Mouse (Mus musculus) embryonic facial prominence, embryonic 13.5 days (tissue): Measurements from ENCODE around the gene Dip2a. TPM values are rescaled to one million over a fixed set of nuclear protein-coding genes. Genes with fewer than 3 reads are reported as not detected.

Source experiments
- ATAC-seq: fragments of 200-750 bp; cut with Nextera tagmentation; 2 replicates; pipeline ENCODE4 v1.8.0; 2017; ENCODE audit warnings: low read depth; ENCODE audit not compliant: insufficient number of reproducible peaks, insufficient read depth, low FRiP score, low TSS enrichment
- H3K27ac ChIP-seq: fragments of 300-500 bp; sonication (generic); 2 replicates; pipeline ENCODE4 v1.5.1; 2015; ENCODE audit warnings: moderate library complexity, mild to moderate bottlenecking, inconsistent platforms
- H3K27me3 ChIP-seq: fragments of 300-500 bp; sonication (generic); 2 replicates; pipeline ENCODE4 v1.6.1; 2015; ENCODE audit warnings: mild to moderate bottlenecking, inconsistent platforms
- H3K36me3 ChIP-seq: fragments of 300-500 bp; sonication (generic); 2 replicates; pipeline ENCODE4 v1.6.1; 2015; ENCODE audit warnings: mild to moderate bottlenecking, inconsistent platforms
- H3K4me1 ChIP-seq: fragments of 300-500 bp; sonication (generic); 2 replicates; pipeline ENCODE4 v1.6.1; 2015; ENCODE audit warnings: inconsistent platforms
- H3K4me2 ChIP-seq: fragments of 300-500 bp; sonication (generic); 2 replicates; pipeline ENCODE4 v1.6.1; 2015; ENCODE audit warnings: moderate library complexity, mild to moderate bottlenecking, inconsistent platforms
- H3K4me3 ChIP-seq: fragments of 300-500 bp; sonication (generic); 2 replicates; pipeline ENCODE4 v1.5.1; 2015; ENCODE audit warnings: mild to moderate bottlenecking, inconsistent platforms
- H3K9ac ChIP-seq: fragments of 300-500 bp; sonication (generic); 2 replicates; pipeline ENCODE4 v1.6.1; 2015; ENCODE audit warnings: mild to moderate bottlenecking, inconsistent platforms
- H3K9me3 ChIP-seq: fragments of 300-500 bp; sonication (generic); 2 replicates; pipeline ENCODE4 v1.6.1; 2016; ENCODE audit warnings: inconsistent platforms
- whole genome bisulfite sequencing: fragments of 180-500 bp; shearing (Covaris S2); methylation state at CpG from one replicate; pipeline ENCODE4 v1.1.7; 2015; ENCODE audit warnings: mixed read lengths; 5-methylcytosine and 5-hydroxymethylcytosine counted together
- polyA plus RNA-seq: library from polyadenylated mRNA; unstranded; fragments of >200 nt; fragmentation: Nextera tagmentation; extraction: Ambion mirVana; gene quantifications from 2 replicates; pipeline ENCODE4 v1.2.1, GENCODE M21; 2015

Dip2a gene
- polyA plus RNA-seq, 1 experiment from 2014 or later: 12.5 TPM

DNA sequence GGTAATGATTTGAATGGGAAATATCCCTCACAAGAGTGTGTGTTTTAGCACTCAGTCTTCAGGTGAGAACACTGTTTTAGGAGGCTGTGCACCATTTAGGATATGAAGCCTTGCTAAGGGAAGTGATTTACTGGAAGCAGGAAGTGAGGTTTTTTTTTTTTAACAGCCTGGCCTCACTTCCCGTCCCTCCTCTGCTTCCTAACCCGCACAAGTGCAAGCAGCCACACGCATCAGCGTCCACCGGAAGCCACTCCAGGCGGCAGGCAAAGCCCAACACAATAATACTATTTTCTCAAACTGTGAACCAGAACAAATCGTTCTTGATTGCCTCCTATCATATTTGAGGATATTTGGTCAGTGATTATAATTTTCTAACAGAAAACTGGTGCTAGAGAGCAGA is 6.9 kb upstream of the Dip2a start:
- Histone ChIP-seq H3K27ac (no peak overlapping the region), H3K4me3 (no peak overlapping the region), H3K27me3 (no peaks in the 10 kb centered on the region), H3K9ac (no peak overlapping the region), H3K4me2 (no peak overlapping the region), H3K36me3 (peaks cover 75% of the 10 kb centered on the region), H3K4me1 (no peaks in the 10 kb centered on the region), H3K9me3 (no peaks in the 10 kb centered on the region)
- WGBS: 73% methylated on average over 7 of the region's 7 CpGs
- no peak for ATAC-seq

DNA sequence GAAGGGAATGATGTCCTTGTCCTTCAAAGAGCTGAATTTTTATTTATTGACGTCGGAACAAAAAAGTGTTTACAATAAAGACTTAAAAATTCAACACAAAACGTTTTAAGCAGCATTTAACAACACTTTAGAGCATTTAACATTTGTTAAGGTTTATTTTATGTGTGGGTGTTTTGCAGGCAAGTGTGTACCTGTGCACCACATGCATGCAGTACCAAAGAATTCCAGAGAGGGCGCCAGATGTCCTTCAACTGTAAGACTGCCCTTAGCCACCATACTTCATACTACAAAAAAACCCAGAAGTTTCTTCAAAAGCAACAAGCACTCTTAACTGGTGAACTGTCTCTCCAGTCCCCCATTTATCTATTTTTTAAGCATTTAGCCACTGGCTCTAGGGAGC is 1.5 kb upstream of the Dip2a start:
- Histone ChIP-seq H3K36me3 (peaks cover 24% of the 10 kb centered on the region), H3K9ac (no peak overlapping the region), H3K4me1 (peaks cover 27% of the 10 kb centered on the region), H3K9me3 (no peaks in the 10 kb centered on the region), H3K4me2 (peak overlapping the region; percentile 77), H3K27me3 (no peaks in the 10 kb centered on the region), H3K4me3 (peak overlapping the region; percentile 82), H3K27ac (no peak overlapping the region)
- WGBS: 10% methylated on average over 4 of the region's 4 CpGs
- no peak for ATAC-seq

DNA sequence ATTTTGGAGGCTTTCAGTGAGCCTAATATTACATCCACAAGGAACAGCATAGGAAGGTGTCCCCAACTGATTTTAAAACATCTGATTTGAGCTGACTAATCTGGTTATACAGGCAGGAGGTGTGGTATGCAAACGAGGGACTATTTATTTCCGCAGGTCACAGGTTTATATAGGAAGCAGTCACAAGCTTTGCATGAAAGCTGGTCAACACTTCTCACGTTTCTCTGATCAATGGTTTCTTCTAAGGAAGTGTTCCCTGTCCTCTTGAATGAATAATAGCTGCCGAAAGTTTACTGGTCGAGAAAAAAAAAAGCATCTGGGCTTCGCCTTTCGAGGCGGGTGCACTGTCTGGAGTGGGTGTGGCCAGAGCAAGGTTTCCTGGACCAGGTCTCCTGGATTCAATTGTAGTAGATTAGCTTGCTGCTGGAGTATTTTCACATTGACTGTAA is 976 bp upstream of the Dip2a start:
- H3K4me2 ChIP-seq: peak overlapping the region; percentile 77
- H3K27ac ChIP-seq: no peak overlapping the region
- no peak for ATAC-seq
- peak overlapping the region; percentile 82 for H3K4me3 ChIP-seq
- H3K4me1 ChIP-seq: peaks cover 27% of the 10 kb centered on the region
- no peaks in the 10 kb centered on the region for H3K9me3 ChIP-seq
- WGBS: 11% methylated on average over 8 of the region's 8 CpGs
- peak overlapping the region; percentile 92; the same call in 1 of the 2 replicates for H3K9ac ChIP-seq
- peaks cover 19% of the 10 kb centered on the region for H3K36me3 ChIP-seq
- no peaks in the 10 kb centered on the region for H3K27me3 ChIP-seq

GRCm38 (mm10) chr10:76345540-76345902 is 430 bp upstream of the Dip2a start:
- H3K9ac ChIP-seq: peak overlapping the region; percentile 92
- peak overlapping the region; percentile 23; the same call in 1 of the 2 replicates for H3K27ac ChIP-seq
- no peak for ATAC-seq
- peak overlapping the region; percentile 82 for H3K4me3 ChIP-seq
- peaks cover 14% of the 10 kb centered on the region for H3K36me3 ChIP-seq
- 3% methylated on average over 12 of the region's 12 CpGs for WGBS
- no peaks in the 10 kb centered on the region for H3K27me3 ChIP-seq
- H3K4me2 ChIP-seq: peak overlapping the region; percentile 77
- H3K4me1 ChIP-seq: peaks cover 27% of the 10 kb centered on the region
- H3K9me3 ChIP-seq: no peaks in the 10 kb centered on the region

- 43% methylated on average over 4 of the region's 4 CpGs for WGBS
- H3K27ac ChIP-seq: no peak overlapping the region
- H3K27me3 ChIP-seq: no peaks in the 10 kb centered on the region
- no peaks in the 10 kb centered on the region for H3K9me3 ChIP-seq
- no peak for ATAC-seq
- H3K4me3 ChIP-seq: no peak overlapping the region
- H3K4me1 ChIP-seq: peaks cover 8% of the 10 kb centered on the region; the same call in 1 of the 2 replicates
- H3K9ac ChIP-seq: no peak overlapping the region
- no peak overlapping the region for H3K4me2 ChIP-seq
- H3K36me3 ChIP-seq: 0 out of 2 replicates have a peak, but pooled peaks cover 4% of the 10 kb centered on the region
Measured at GRCm38 (mm10) chr10:76334350-76334749, 10.7 kb downstream of the Dip2a start.

GRCm38 (mm10) chr10:76332040-76332439 is 13.1 kb downstream of the Dip2a start:
- WGBS: 67% methylated on average over 2 of the region's 2 CpGs
- ATAC-seq: no peak
- Histone ChIP-seq H3K9ac (no peak overlapping the region), H3K4me3 (no peak overlapping the region), H3K4me2 (no peak overlapping the region), H3K9me3 (no peaks in the 10 kb centered on the region), H3K27me3 (no peaks in the 10 kb centered on the region), H3K36me3 (no peaks in the 10 kb centered on the region), H3K4me1 (peaks cover 11% of the 10 kb centered on the region; the same call in 1 of the 2 replicates), H3K27ac (no peak overlapping the region)

- Histone ChIP-seq H3K4me2 (no peak overlapping the region), H3K4me1 (0 out of 2 replicates have a peak, but pooled peaks cover 4% of the 10 kb centered on the region), H3K4me3 (no peak overlapping the region), H3K36me3 (peaks cover 5% of the 10 kb centered on the region; the same call in 1 of the 2 replicates), H3K9me3 (no peaks in the 10 kb centered on the region), H3K27me3 (no peaks in the 10 kb centered on the region), H3K9ac (no peak overlapping the region), H3K27ac (no peak overlapping the region)
- no peak for ATAC-seq
- 86% methylated on average over 4 of the region's 4 CpGs for WGBS
Measured at GRCm38 (mm10) chr10:76329093-76329492, 16.0 kb downstream of the Dip2a start.

GRCm38 (mm10) chr10:76328574-76328973 is 16.5 kb downstream of the Dip2a start:
- 78% methylated on average over 3 of the region's 3 CpGs for WGBS
- Histone ChIP-seq H3K4me3 (no peak overlapping the region), H3K4me2 (no peak overlapping the region), H3K27ac (no peak overlapping the region), H3K9ac (no peak overlapping the region), H3K27me3 (no peaks in the 10 kb centered on the region), H3K36me3 (peaks cover 5% of the 10 kb centered on the region; the same call in 1 of the 2 replicates), H3K9me3 (no peaks in the 10 kb centered on the region), H3K4me1 (0 out of 2 replicates have a peak, but pooled peaks cover 4% of the 10 kb centered on the region)
- no peak for ATAC-seq

DNA sequence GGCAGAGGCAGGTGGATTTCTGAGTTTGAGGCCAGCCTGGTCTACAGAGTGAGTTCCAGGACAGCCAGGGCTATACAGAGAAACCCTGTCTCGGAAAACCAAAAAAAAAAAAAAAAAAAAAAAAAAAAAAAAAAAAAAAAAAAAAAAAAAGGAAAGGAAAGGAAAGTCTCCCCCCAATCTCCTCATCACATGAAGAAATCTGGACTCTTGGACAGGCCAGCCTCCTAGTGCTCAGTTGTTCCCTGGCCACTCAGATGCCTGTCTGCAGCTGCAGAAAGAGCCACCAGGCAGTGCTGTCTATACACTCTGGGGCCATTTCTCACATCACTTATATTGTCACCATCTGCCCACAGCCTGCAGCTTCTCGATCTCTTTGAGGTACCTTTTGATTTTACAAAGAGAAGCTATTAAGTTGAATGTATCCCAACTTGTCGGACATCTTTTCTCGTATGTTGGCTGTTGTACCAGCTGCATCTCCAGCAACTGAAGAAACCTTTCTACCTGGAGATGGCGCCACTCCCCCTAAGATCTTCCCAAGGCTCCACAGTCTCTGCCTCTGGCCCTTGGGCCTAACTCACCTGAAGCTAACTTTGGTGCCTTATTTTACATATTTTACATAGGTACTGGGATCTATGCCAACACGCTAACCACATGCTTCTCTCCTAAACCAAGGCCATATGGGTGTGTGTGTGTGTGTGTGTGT is 18.6 kb downstream of the Dip2a start:
- H3K4me3 ChIP-seq: no peak overlapping the region
- ATAC-seq: no peak
- H3K4me2 ChIP-seq: no peak overlapping the region
- no peak overlapping the region for H3K9ac ChIP-seq
- H3K27ac ChIP-seq: no peak overlapping the region
- no peaks in the 10 kb centered on the region for H3K9me3 ChIP-seq
- peaks cover 5% of the 10 kb centered on the region; the same call in 1 of the 2 replicates for H3K36me3 ChIP-seq
- 73% methylated on average over 6 of the region's 6 CpGs for WGBS
- no peaks in the 10 kb centered on the region for H3K27me3 ChIP-seq
- 0 out of 2 replicates have a peak, but pooled peaks cover 4% of the 10 kb centered on the region for H3K4me1 ChIP-seq

GRCm38 (mm10) chr10:76317623-76318022 is 27.5 kb downstream of the Dip2a start:
- 0 out of 2 replicates have a peak, but pooled peaks cover 3% of the 10 kb centered on the region for H3K9me3 ChIP-seq
- WGBS: 86% methylated on average over 12 of the region's 12 CpGs
- no peak overlapping the region for H3K9ac ChIP-seq
- H3K4me3 ChIP-seq: no peak overlapping the region
- peaks cover 53% of the 10 kb centered on the region for H3K36me3 ChIP-seq
- H3K27ac ChIP-seq: no peak overlapping the region
- H3K4me2 ChIP-seq: no peak overlapping the region
- no peaks in the 10 kb centered on the region for H3K27me3 ChIP-seq
- ATAC-seq: 0 out of 2 replicates have a peak, but pooled peaks have one; percentile 32
- H3K4me1 ChIP-seq: 0 out of 2 replicates have a peak, but pooled peaks cover 11% of the 10 kb centered on the region

GRCm38 (mm10) chr10:76316194-76316593 is 28.9 kb downstream of the Dip2a start:
- WGBS: 61% methylated on average over 7 of the region's 7 CpGs
- no peaks in the 10 kb centered on the region for H3K27me3 ChIP-seq
- no peak overlapping the region for H3K4me3 ChIP-seq
- H3K4me2 ChIP-seq: no peak overlapping the region
- 0 out of 2 replicates have a peak, but pooled peaks cover 11% of the 10 kb centered on the region for H3K4me1 ChIP-seq
- H3K27ac ChIP-seq: no peak overlapping the region
- H3K9me3 ChIP-seq: 0 out of 2 replicates have a peak, but pooled peaks cover 3% of the 10 kb centered on the region
- ATAC-seq: no peak
- H3K36me3 ChIP-seq: peaks cover 59% of the 10 kb centered on the region
- no peak overlapping the region for H3K9ac ChIP-seq

DNA sequence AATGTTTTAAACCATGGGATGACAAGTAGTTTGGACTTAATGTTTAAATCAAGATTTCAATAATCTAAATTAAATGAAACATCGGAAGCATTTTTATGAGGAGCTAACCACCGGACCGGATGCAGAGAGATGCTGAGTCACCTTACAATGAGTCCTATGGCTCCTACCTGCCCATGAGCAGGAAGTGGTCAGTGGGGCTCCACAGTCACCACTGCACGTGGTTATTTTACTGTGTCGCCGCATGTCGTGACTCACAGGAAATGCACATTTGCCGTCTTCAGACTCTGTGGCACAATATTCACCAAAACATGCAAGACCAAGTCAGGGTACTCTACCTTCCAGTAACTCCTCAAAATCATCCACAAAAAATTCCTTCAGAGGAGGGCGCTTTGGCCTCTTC is 38.4 kb downstream of the Dip2a start:
- H3K9me3 ChIP-seq: no peaks in the 10 kb centered on the region
- H3K27me3 ChIP-seq: no peaks in the 10 kb centered on the region
- H3K4me3 ChIP-seq: no peak overlapping the region
- no peak overlapping the region for H3K9ac ChIP-seq
- no peaks in the 10 kb centered on the region for H3K4me1 ChIP-seq
- no peak overlapping the region for H3K4me2 ChIP-seq
- peaks cover 65% of the 10 kb centered on the region for H3K36me3 ChIP-seq
- no peak overlapping the region for H3K27ac ChIP-seq
- WGBS: 88% methylated on average over 9 of the region's 9 CpGs
- no peak for ATAC-seq
